In the genomic region with DNA sequence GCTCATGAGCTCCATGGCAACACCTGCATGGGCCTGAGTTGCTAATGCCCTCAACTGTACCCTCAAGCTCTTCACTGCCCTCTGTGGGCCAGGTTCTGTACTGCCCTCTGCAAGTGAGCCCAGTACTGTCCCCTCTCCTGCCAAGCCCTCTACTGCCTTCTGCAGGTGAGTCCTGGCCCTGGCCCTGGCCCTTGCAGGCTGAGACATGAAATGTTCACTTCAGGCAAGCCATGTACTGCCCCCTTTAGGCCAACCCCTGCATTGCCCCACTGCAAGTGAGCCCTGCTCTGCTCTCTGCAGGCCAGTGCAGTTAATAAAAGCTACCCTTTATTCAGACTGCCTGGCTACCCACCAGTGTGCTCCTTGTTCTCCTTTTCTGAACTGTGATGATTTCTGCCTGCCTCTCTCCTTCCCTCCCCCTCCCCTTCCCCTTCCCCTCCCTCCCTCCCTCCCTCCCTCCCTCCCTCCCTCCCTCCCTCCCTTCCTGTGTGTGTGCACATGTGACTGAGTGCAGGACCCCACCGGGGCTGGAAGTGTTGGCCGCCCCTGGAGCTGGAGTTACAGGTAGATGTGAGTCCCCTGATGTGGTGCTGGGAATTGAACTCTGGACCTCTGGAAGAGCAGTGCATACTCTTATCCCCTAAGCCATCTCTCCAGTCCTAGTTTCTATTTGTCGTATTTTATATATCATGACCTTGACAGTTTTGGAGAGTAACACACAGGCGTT, we compare ENCODE assay signal across 9 mouse cellular contexts. TPM values are rescaled to one million over a fixed set of nuclear protein-coding genes. Genes with fewer than 3 reads are reported as not detected.
DNase-seq lines count a peak whose midpoint lies in the region; ATAC-seq and TF ChIP-seq lines count a peak whose summit lies in the region.
"Had no signal": no experiment of that assay in that cellular context is flagged by ENCODE, and none has a peak within 500 bp of the region (broad histone marks: within the 10 kb centered on the region; RNA-seq: fewer than 3 reads in every experiment).

No protein-coding gene starts in this region.

- TF ChIP-seq POLR2A in ES-Bruce4 (IDR thresholded peaks at IDR 0.05; ENCODE audit: insufficient read depth, low read length) = no peak
- TF ChIP-seq POLR2A in bone marrow, adult 2 months (IDR thresholded peaks at IDR 0.05; ENCODE audit: borderline replicate concordance, control insufficient read depth, low read depth, low read length) = no peak

- peak; percentile 90 for TF ChIP-seq CTCF in ES-Bruce4 (IDR thresholded peaks at IDR 0.05; ENCODE audit: low read depth, low read length)
- TF ChIP-seq CTCF in bone marrow, adult 2 months (IDR thresholded peaks at IDR 0.05; ENCODE audit: control insufficient read depth, insufficient read depth, low read length) = peak; percentile 76

- no peaks in the 10 kb centered on the region for H3K36me3 ChIP-seq in kidney, embryonic 15.5 days
- H3K36me3 ChIP-seq in ES-Bruce4 (ENCODE audit: control insufficient read depth, insufficient read depth, low read length, poor library complexity, severe bottlenecking) = no peaks in the 10 kb centered on the region
- no peaks in the 10 kb centered on the region for H3K36me3 ChIP-seq in limb, embryonic 11.5 days (ENCODE audit: control insufficient read depth, insufficient read depth, low read length)

- H3K9me3 ChIP-seq in kidney, embryonic 15.5 days (replicated peaks) = no peaks in the 10 kb centered on the region
- no peaks in the 10 kb centered on the region for H3K9me3 ChIP-seq in ES-Bruce4 (replicated peaks; ENCODE audit: control insufficient read depth, insufficient read depth, low read length, poor library complexity, severe bottlenecking)
- no peaks in the 10 kb centered on the region for H3K9me3 ChIP-seq in limb, embryonic 11.5 days (ENCODE audit: control insufficient read depth, low read length)

- H3K4me1 ChIP-seq in kidney, embryonic 15.5 days = peaks cover 13% of the 10 kb centered on the region; the same call in 1 of the 2 replicates
- no peaks in the 10 kb centered on the region for H3K4me1 ChIP-seq in ES-Bruce4 (ENCODE audit: control insufficient read depth, insufficient read depth, low read length)
- H3K4me1 ChIP-seq in bone marrow, adult 2 months (ENCODE audit: control insufficient read depth, insufficient read depth, low read length) = no peaks in the 10 kb centered on the region; the same call in 1 of the 2 replicates
- H3K4me1 ChIP-seq in limb, embryonic 11.5 days (ENCODE audit: control insufficient read depth, insufficient read depth, low read length) = no peaks in the 10 kb centered on the region

- TF ChIP-seq EP300 in ES-Bruce4 (IDR thresholded peaks at IDR 0.05; ENCODE audit: insufficient read depth, low read depth, low read length) = no peak

- no peak overlapping the region for H3K4me3 ChIP-seq in kidney, embryonic 15.5 days (replicated peaks)
- H3K4me3 ChIP-seq in ES-Bruce4 (ENCODE audit: low read depth, low read length) = no peak overlapping the region
- H3K4me3 ChIP-seq in bone marrow, adult 2 months (replicated peaks; ENCODE audit: control insufficient read depth, low read depth, low read length) = no peak overlapping the region
- no peak overlapping the region for H3K4me3 ChIP-seq in limb, embryonic 11.5 days (ENCODE audit: low read depth, low read length)

- peak; percentile 87 for DNase-seq in kidney, adult 11 months
- peak; percentile 34 for DNase-seq in limb, embryonic 11.5 days (ENCODE audit: low spot score)
- DNase-seq in right cerebral cortex, postnatal 4 days = peak; percentile 55
- DNase-seq in Muller cell, postnatal 12 days (ENCODE audit: inconsistent ontology term) = no peak

- no peak overlapping the region for H3K27ac ChIP-seq in kidney, embryonic 15.5 days
- no peak overlapping the region for H3K27ac ChIP-seq in ES-Bruce4 (ENCODE audit: insufficient read depth, low read length)
- H3K27ac ChIP-seq in bone marrow, adult 2 months (ENCODE audit: control insufficient read depth, insufficient read depth, low read depth, low read length, poor library complexity) = no peak overlapping the region
- H3K27ac ChIP-seq in limb, embryonic 11.5 days (replicated peaks; ENCODE audit: low read depth, low read length) = no peak overlapping the region
- H3K27ac ChIP-seq: macrophage had no signal

- WGBS in kidney, embryonic 15.5 days = 73% methylated on average over 4 of the region's 4 CpGs
- 83% methylated on average over 3 of the region's 4 CpGs for WGBS in bone marrow, adult 2 months
- WGBS in limb, embryonic 11.5 days = 79% methylated on average over 3 of the region's 4 CpGs

- no peaks in the 10 kb centered on the region for H3K27me3 ChIP-seq in kidney, embryonic 15.5 days
- H3K27me3 ChIP-seq in ES-Bruce4 (ENCODE audit: control insufficient read depth, insufficient read depth, low read length, poor library complexity, severe bottlenecking) = no peaks in the 10 kb centered on the region
- H3K27me3 ChIP-seq in limb, embryonic 11.5 days (ENCODE audit: control insufficient read depth, insufficient read depth, low read length) = no peaks in the 10 kb centered on the region

- H3K4me2 ChIP-seq in kidney, embryonic 15.5 days = no peak overlapping the region
- H3K4me2 ChIP-seq in limb, embryonic 11.5 days (ENCODE audit: low read depth, severe bottlenecking) = no peak overlapping the region

- ATAC-seq in kidney, embryonic 15.5 days (replicated peaks; ENCODE audit: low FRiP score) = no peak
- ATAC-seq in erythroblast, adult 5-6 weeks (replicated peaks; ENCODE audit: low FRiP score, poor library complexity, severe bottlenecking) = peak; percentile 53
- ATAC-seq in limb, embryonic 11.5 days (ENCODE audit: insufficient number of reproducible peaks, low FRiP score, low TSS enrichment, low read depth) = no peak

- no peak overlapping the region for H3K9ac ChIP-seq in kidney, embryonic 15.5 days
- no peak overlapping the region for H3K9ac ChIP-seq in ES-Bruce4 (ENCODE audit: low read depth, poor library complexity, severe bottlenecking)
- H3K9ac ChIP-seq in limb, embryonic 11.5 days (ENCODE audit: low read length) = no peak overlapping the region

RNA-seq across cellular contexts. Expression of gene Slc22a12, which starts 9.6 kb away (rescaled TPM):
- polyA plus RNA-seq in kidney, embryonic 15.5 days (2015; fragmentation: Nextera tagmentation; extraction: Ambion mirVana) = 14.1 and 16.3 TPM in 2 replicates
- not detected in 2 replicates for polyA plus RNA-seq in ES-Bruce4 (2011; ENCODE audit: insufficient read depth, insufficient read length, low read depth, missing spikeins)
- 1.0 TPM in 1 of 2 replicates, not detected in the other for polyA plus RNA-seq in bone marrow, adult 2 months (2011; ENCODE audit: insufficient read depth, insufficient read length, low replicate concordance, missing spikeins)
- total RNA-seq in erythroblast, adult 5-6 weeks (2015; ENCODE audit: low replicate concordance) = not detected in 2 replicates
- total RNA-seq in erythroblast, adult 5-6 weeks (2017; ENCODE audit: low replicate concordance) = not detected in 2 replicates
- not detected in 2 replicates for polyA plus RNA-seq in limb, embryonic 11.5 days (2014; fragmentation: Nextera tagmentation; extraction: Ambion mirVana)
- polyA plus RNA-seq: macrophage had no signal
